Mouse (Mus musculus) forebrain, embryonic 11.5 days (tissue): Measurements from ENCODE around the gene Tspan9. TPM values are rescaled to one million over a fixed set of nuclear protein-coding genes. Genes with fewer than 3 reads are reported as not detected.

Experiments used
- ATAC-seq: fragments of 200-750 bp; cut with Nextera tagmentation; replicated peaks from 2 replicates; pipeline ENCODE4 v1.8.0; 2017; ENCODE audit warnings: moderate TSS enrichment; ENCODE audit not compliant: low FRiP score
- DNase-seq: peaks from one replicate; pipeline ENCODE4 v3.0.0-alpha.2; 2017; ENCODE audit warnings: low spot score
- H3K27ac ChIP-seq: fragments of 300-500 bp; sonication (generic); 2 replicates; pipeline ENCODE4 v1.5.1; 2014; ENCODE audit warnings: low read depth, low read length
- H3K27me3 ChIP-seq: fragments of 300-500 bp; sonication (generic); 2 replicates; pipeline ENCODE4 v1.6.1; 2014; ENCODE audit warnings: mild to moderate bottlenecking, low read length, mixed read lengths; ENCODE audit not compliant: control insufficient read depth, insufficient read depth
- H3K36me3 ChIP-seq: fragments of 300-500 bp; sonication (generic); 2 replicates; pipeline ENCODE4 v1.6.1; 2014; ENCODE audit warnings: mild to moderate bottlenecking, low read length, moderate library complexity, mixed read lengths; ENCODE audit not compliant: control insufficient read depth, insufficient read depth
- H3K4me1 ChIP-seq: fragments of 300-500 bp; sonication (generic); replicated peaks from 2 replicates; pipeline ENCODE4 v1.6.1; 2014; ENCODE audit warnings: low read length, mixed read lengths; ENCODE audit not compliant: control insufficient read depth, insufficient read depth
- H3K4me2 ChIP-seq: fragments of 300-500 bp; sonication (generic); 2 replicates; pipeline ENCODE4 v1.6.1; 2014; ENCODE audit warnings: low read depth, mild to moderate bottlenecking, low read length, moderate library complexity, mixed read lengths; ENCODE audit not compliant: severe bottlenecking
- H3K4me3 ChIP-seq: fragments of 300-500 bp; sonication (generic); 2 replicates; pipeline ENCODE4 v1.5.1; 2014; ENCODE audit warnings: low read depth, low read length
- H3K9ac ChIP-seq: fragments of 300-500 bp; sonication (generic); 2 replicates; pipeline ENCODE4 v1.6.1; 2014; ENCODE audit warnings: low read length
- H3K9me3 ChIP-seq: fragments of 300-500 bp; sonication (generic); 2 replicates; pipeline ENCODE4 v1.6.1; 2016; ENCODE audit warnings: low read length, mixed read lengths; ENCODE audit not compliant: control insufficient read depth
- WGBS: fragments of 180-500 bp; shearing (Covaris S2); extraction: QIAGEN DNeasy Blood & Tissue Kit; methylation state at CpG from one replicate; pipeline ENCODE4 v1.1.7; 2014; 5-methylcytosine and 5-hydroxymethylcytosine counted together
- polyA plus RNA-seq: library from polyadenylated mRNA; unstranded; fragments of >200 nt; fragmentation: Nextera tagmentation; extraction: Ambion mirVana; gene quantifications from 2 replicates; pipeline ENCODE4 v1.2.1, GENCODE M21; 2014

Gene Tspan9
- polyA plus RNA-seq, 1 experiment from 2014 or later: 39.6 TPM

DNA sequence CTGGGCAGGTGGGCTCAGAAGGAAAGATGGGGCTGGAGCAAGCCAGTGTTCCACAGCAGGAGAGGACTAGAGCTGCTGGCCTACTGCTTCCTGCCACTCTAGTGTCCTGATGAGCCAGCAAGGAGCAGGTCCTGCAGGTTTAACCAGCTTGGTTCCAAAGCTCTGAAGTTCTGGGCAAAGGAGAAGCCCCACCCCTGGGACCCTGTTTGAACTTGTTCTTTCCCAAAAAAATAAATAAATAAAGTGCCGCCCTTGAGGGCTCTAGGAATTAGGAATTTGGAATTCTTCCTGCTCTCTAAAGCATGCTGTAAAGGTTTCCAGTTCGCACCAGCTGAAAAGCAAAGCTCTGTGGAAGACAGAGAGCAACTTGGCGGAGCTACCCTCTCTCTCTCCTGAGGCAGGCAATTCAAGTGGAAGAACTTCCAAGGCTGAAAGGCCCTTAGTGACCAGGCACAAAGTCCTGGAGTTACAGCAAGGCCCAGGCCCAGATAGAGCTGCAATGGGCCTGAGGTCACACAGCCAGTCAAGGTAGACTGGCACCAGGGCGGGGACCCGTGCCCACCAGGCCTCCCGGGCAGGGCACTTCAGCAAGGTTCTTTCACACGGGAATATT lies 38.6 kb downstream of the Tspan9 start:
- H3K27ac ChIP-seq: no peak overlapping the region
- no peak overlapping the region for H3K4me3 ChIP-seq
- H3K4me1 ChIP-seq: peaks cover 2% of the 10 kb centered on the region; the same call in 1 of the 2 replicates
- DNase-seq: no peak
- no peak for ATAC-seq
- no peaks in the 10 kb centered on the region for H3K9me3 ChIP-seq
- no peak overlapping the region for H3K4me2 ChIP-seq
- no peaks in the 10 kb centered on the region for H3K36me3 ChIP-seq
- H3K9ac ChIP-seq: no peak overlapping the region
- no peaks in the 10 kb centered on the region for H3K27me3 ChIP-seq
- WGBS: 75% methylated on average over 7 of the region's 7 CpGs

DNA sequence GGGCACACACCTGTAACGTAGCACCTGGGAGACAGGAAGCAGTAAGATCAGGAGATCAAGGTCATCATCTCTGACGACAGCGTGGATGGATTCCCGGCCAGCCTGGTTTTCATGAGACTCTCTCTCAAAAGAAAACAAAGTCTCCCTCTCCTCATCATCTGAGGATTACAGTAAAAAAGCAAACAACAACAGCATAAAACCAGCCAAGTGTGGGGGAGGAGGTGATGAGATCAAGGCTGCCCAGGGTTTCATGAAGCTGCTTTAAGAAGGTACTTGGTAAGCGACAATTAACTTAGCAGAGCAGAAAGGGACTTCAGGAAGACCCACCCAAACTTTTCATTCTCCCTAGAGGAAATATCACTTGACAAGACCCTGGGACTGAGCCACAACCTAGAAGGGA lies 39.5 kb downstream of the Tspan9 start:
- peaks cover 2% of the 10 kb centered on the region; the same call in 1 of the 2 replicates for H3K4me1 ChIP-seq
- no peak for ATAC-seq
- no peak overlapping the region for H3K27ac ChIP-seq
- H3K27me3 ChIP-seq: no peaks in the 10 kb centered on the region
- WGBS: 83% methylated on average over 5 of the region's 5 CpGs
- H3K9me3 ChIP-seq: no peaks in the 10 kb centered on the region
- no peak for DNase-seq
- no peak overlapping the region for H3K4me2 ChIP-seq
- H3K36me3 ChIP-seq: no peaks in the 10 kb centered on the region
- H3K4me3 ChIP-seq: no peak overlapping the region
- no peak overlapping the region for H3K9ac ChIP-seq

DNA sequence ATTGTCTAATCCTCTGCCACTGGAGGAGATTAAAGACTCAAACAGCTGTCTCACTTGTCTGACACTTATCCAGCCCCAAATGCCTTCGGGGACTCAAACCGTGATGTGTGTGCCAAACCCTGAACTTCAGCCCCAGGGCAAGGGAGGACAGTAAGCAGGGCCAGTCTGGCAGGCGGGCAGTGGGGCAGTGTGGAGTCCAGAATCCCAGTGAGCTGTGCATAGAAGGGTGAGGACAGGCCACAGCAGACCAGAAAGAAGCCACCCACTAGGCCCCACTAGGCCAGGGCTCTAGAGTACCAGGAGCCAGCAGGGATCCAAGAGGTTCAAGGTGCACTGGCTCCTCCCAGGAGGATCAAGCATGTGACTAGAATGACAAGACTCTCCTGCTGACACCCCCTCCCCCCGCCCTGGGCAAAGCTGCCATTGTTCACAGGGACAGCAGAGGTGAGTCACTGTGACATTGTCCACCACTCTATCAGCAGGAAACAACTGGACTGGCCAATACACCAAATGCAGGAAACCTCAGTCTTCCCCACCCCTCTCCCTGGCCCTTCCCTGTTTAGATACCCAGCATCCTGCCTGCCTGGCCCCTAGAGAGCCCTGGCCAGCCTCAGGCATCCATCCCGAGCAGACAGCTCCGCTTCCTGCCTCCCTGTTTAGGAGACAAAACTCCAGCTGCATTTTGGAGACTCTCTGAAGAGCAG lies 40.9 kb downstream of the Tspan9 start:
- WGBS: 50% methylated on average over 6 of the region's 6 CpGs
- no peak overlapping the region for H3K27ac ChIP-seq
- DNase-seq (no peak), ATAC-seq (no peak)
- no peak overlapping the region; the same call in 1 of the 2 replicates for H3K9ac ChIP-seq
- H3K9me3 ChIP-seq: no peaks in the 10 kb centered on the region
- no peak overlapping the region for H3K4me3 ChIP-seq
- no peaks in the 10 kb centered on the region for H3K36me3 ChIP-seq
- no peak overlapping the region for H3K4me2 ChIP-seq
- no peaks in the 10 kb centered on the region for H3K27me3 ChIP-seq
- peaks cover 2% of the 10 kb centered on the region; the same call in 1 of the 2 replicates for H3K4me1 ChIP-seq

- Histone ChIP-seq H3K9ac (no peak overlapping the region), H3K27me3 (no peaks in the 10 kb centered on the region), H3K4me2 (no peak overlapping the region), H3K4me1 (peaks cover 2% of the 10 kb centered on the region; the same call in 1 of the 2 replicates), H3K4me3 (no peak overlapping the region), H3K36me3 (no peaks in the 10 kb centered on the region), H3K9me3 (no peaks in the 10 kb centered on the region), H3K27ac (no peak overlapping the region)
- ATAC-seq (no peak), DNase-seq (no peak)
- 86% methylated on average over 5 of the region's 5 CpGs for WGBS
These were observed 43.5 kb downstream of the Tspan9 start for GRCm38 (mm10) chr6:128099871-128100270.

DNA sequence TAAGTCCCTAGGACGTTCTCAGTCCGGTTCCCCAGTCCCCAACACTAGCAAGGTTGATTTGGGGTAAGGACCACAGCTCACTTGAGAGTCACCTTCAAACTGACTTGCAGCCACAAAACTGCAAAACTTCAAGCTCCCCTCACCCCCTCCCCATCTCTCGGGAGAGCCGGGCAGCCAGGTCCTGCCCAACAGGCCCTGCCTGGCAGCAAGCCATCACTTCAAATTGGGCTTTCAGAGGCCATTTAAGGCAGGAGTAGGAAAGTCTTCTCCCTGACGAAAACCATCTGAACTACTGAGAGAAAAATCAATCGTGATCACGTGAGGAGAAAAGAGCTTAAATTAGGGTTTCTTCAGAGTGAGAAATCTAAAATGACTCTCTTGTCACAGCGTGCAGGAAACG lies 44.2 kb downstream of the Tspan9 start:
- WGBS: 81% methylated on average over 9 of the region's 9 CpGs
- H3K9me3 ChIP-seq: no peaks in the 10 kb centered on the region
- H3K36me3 ChIP-seq: no peaks in the 10 kb centered on the region
- no peak overlapping the region for H3K4me2 ChIP-seq
- no peak overlapping the region for H3K27ac ChIP-seq
- no peaks in the 10 kb centered on the region for H3K27me3 ChIP-seq
- H3K4me1 ChIP-seq: 0 out of 2 replicates have a peak, but pooled peaks cover 2% of the 10 kb centered on the region
- DNase-seq (no peak), ATAC-seq (no peak)
- H3K9ac ChIP-seq: no peak overlapping the region
- no peak overlapping the region for H3K4me3 ChIP-seq

DNA sequence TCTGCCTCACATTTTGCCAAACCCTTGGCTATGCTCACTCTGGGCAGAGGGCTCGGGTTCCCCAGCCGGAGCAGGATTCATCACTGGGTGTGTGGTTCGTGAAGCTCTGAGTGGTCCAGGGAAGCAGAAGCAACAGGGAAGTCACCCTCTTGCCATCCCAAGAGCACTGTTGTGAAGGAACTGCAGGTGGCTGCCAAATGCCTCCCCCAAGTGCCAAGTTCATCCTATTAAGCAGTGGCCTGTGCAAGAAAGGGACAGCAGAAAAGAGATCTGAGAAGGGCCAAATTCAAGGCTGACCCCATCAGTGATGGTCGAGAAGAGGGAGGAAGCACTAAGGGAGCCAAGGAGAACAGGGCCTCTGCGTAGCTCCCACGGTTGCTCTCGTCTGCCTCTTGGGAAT lies 46.9 kb downstream of the Tspan9 start:
- Histone ChIP-seq H3K27me3 (no peaks in the 10 kb centered on the region), H3K36me3 (no peaks in the 10 kb centered on the region), H3K4me3 (no peak overlapping the region), H3K4me1 (no peaks in the 10 kb centered on the region), H3K27ac (no peak overlapping the region), H3K9ac (no peak overlapping the region), H3K9me3 (no peaks in the 10 kb centered on the region), H3K4me2 (no peak overlapping the region)
- ATAC-seq (no peak), DNase-seq (no peak)
- 84% methylated on average over 7 of the region's 7 CpGs for WGBS

GRCm38 (mm10) chr6:128095906-128096305 lies 47.5 kb downstream of the Tspan9 start:
- no peak for DNase-seq
- H3K4me3 ChIP-seq: no peak overlapping the region
- no peaks in the 10 kb centered on the region for H3K27me3 ChIP-seq
- no peak for ATAC-seq
- WGBS: 80% methylated on average over 8 of the region's 8 CpGs
- no peak overlapping the region for H3K4me2 ChIP-seq
- no peaks in the 10 kb centered on the region for H3K36me3 ChIP-seq
- H3K27ac ChIP-seq: no peak overlapping the region
- H3K9ac ChIP-seq: no peak overlapping the region
- H3K4me1 ChIP-seq: 0 out of 2 replicates have a peak, but pooled peaks cover 2% of the 10 kb centered on the region
- H3K9me3 ChIP-seq: no peaks in the 10 kb centered on the region

- H3K4me2 ChIP-seq: no peak overlapping the region
- H3K4me3 ChIP-seq: no peak overlapping the region
- 0 out of 2 replicates have a peak, but pooled peaks cover 3% of the 10 kb centered on the region for H3K4me1 ChIP-seq
- no peaks in the 10 kb centered on the region for H3K9me3 ChIP-seq
- H3K36me3 ChIP-seq: no peaks in the 10 kb centered on the region
- ATAC-seq (no peak), DNase-seq (no peak)
- no peak overlapping the region for H3K27ac ChIP-seq
- no peak overlapping the region for H3K9ac ChIP-seq
- no peaks in the 10 kb centered on the region for H3K27me3 ChIP-seq
- WGBS: 91% methylated on average over 10 of the region's 10 CpGs
These were observed 48.3 kb downstream of the Tspan9 start for GRCm38 (mm10) chr6:128095131-128095530.
